Mouse (Mus musculus): ENCODE data around the gene Sash1. TPM values are rescaled to one million over a fixed set of nuclear protein-coding genes. Genes with fewer than 3 reads are reported as not detected.
"Not testable (repeated sequence)": the region's sequence is repeated elsewhere in the genome, so short reads cannot be mapped to it uniquely, and the experiment has no call there.

Gene Sash1
- polyA plus RNA-seq, 2 experiments from 2014 or later = 0.24 TPM; not detected in 1

GRCm38 (mm10) chr10:8752436-8752835 lies 133.4 kb downstream of the Sash1 start:
- no peak for ATAC-seq

DNA sequence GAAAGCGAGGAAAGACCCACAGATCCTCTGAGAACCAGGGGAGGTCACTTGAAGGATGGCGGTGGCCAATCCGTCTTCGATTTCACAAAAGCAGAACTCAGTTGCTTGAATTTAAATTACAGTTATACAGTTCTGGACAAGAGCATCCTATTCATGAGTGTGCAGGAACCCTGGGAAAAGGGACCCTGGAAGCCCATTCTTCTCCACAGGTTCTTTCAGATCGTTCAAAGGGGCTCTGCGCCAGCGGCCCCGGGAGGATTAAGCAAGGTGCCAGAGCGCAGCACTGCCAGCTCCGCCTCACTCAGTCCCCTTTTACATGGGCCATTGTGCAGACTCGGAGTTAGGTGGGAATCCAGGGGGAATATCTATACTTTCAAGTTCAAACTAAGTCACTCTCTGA lies 136.3 kb downstream of the Sash1 start:
- ATAC-seq = no peak

- ATAC-seq = no peak
These were observed 138.2 kb downstream of the Sash1 start for GRCm38 (mm10) chr10:8747450-8748212.

GRCm38 (mm10) chr10:8746082-8746696 lies 139.7 kb downstream of the Sash1 start:
- ATAC-seq = no peak

DNA sequence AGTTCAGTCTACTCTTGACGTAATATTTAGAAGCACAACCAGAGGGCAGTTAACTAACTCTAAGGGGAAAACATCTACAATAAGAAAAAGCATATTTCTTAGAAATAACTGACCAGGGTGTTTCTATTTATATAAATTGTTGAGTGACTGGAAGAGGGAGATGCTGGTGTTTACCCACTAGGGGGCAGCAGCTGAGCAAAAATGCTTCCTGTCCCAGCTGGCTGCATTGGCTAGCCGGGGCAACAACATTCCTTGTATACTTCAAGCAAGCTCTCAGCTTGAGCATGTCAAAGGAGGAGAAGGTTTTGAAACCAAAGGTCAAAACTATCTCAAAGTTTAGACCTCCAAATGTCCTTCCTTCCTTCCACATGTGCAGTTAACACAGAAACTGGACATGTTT lies 143.0 kb downstream of the Sash1 start:
- no peak for ATAC-seq

- no peak for ATAC-seq
These were observed 144.4 kb downstream of the Sash1 start for GRCm38 (mm10) chr10:8741505-8741904.

DNA sequence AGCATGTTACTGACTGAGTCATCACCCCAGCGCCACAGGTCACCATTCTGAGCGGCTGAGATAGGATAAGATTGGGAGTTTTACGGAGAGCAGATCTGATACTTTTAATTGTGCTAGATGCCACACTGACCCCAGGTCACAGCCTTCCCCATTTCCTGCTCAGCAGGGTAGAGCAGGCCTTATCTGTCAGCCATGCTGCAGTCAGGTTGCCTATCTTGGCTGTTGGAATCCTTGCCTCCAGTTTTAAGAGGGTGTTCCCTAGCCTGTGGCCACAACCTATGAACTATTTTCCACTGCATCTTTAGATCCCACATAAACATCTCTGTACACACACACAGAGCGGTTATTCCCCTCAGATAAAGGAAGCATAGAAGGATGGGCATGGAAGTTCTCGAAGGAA lies 145.1 kb downstream of the Sash1 start:
- no peak for ATAC-seq

GRCm38 (mm10) chr10:8729387-8730337 lies 156.2 kb downstream of the Sash1 start:
- ATAC-seq = no peak

DNA sequence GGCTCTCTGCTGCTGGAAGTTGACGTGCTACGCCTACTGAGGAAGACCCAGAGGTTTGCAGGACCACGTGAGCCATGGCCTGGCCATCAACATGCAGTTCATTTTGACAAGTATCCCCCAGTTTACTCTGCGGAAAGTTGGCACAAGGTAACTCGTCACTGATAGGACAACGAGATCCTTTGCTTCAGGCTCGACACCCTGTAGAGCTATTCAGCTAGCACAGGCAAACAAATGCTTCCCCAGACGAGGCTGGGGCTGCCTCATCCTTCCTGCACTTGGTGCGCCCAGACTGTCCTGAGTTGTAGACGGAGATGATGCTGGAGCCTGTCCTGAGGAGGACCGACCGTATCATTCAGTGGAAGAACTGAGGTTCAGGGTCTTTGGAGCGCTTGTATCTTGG lies 166.5 kb downstream of the Sash1 start:
- no peak for ATAC-seq

DNA sequence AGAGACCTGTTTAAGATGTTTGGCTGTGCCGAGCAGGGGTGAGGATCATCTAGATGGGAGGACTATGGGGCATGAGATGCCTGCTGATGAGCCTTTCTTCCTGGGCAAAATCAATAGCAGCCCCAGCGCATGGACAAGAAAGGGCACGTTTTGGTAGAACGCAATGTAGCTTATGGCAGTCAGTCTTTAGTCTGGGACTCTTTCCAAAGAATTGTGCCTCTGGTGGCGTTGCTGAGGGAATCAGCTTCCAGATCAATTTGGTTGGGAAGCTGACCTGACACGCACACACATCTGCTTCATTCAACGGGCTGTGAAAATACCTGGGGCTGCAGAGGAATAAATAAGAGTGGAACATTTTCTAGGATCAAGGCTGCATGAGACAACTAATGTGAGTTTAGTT lies 167.0 kb downstream of the Sash1 start:
- no peak for ATAC-seq

- ATAC-seq = no peak
These were observed 168.7 kb downstream of the Sash1 start for GRCm38 (mm10) chr10:8717171-8717570.

DNA sequence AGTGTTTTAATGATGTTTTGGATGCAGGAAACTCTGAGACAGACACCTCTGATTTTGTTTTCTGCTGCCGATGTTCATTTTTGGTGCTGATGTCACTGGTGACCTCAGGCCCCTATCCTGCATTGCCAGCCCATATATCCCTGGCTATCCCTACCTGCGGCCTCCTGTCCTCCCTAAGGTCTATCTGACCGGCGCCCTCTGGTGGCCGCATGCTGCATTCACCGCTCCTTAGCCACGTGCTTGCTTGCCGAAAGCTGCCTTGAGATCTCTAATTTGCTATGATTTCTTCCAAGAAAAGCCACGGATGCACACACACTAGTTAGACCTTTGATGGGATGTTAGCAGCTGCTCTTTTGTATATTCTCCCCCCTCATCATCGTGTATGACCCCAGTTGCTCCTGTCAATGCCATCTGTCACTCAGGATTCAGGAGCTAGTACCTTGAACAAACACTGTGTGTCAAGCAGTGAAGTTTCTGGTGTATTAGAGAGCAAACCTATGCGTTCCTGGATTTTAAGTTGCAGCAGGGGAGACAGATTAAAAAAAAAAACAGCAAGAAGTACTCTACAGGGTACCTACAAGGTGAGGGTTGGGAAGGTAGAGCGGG lies 170.1 kb downstream of the Sash1 start:
- ATAC-seq = no peak

GRCm38 (mm10) chr10:8696636-8697035 lies 189.2 kb downstream of the Sash1 start:
- not testable (repeated sequence) for ATAC-seq

GRCm38 (mm10) chr10:8693996-8694500 lies 191.8 kb downstream of the Sash1 start:
- no peak for ATAC-seq

- no peak for ATAC-seq
These were observed 192.3 kb downstream of the Sash1 start for GRCm38 (mm10) chr10:8693561-8693960.

GRCm38 (mm10) chr10:8692531-8692930 lies 193.3 kb downstream of the Sash1 start:
- ATAC-seq = no peak

- no peak for ATAC-seq
These were observed 199.7 kb downstream of the Sash1 start for GRCm38 (mm10) chr10:8686219-8686618.

- no peak for ATAC-seq
These were observed 200.6 kb downstream of the Sash1 start for GRCm38 (mm10) chr10:8685269-8685668.

GRCm38 (mm10) chr10:8682900-8683299 lies 203.0 kb downstream of the Sash1 start:
- ATAC-seq = peak; percentile 43

DNA sequence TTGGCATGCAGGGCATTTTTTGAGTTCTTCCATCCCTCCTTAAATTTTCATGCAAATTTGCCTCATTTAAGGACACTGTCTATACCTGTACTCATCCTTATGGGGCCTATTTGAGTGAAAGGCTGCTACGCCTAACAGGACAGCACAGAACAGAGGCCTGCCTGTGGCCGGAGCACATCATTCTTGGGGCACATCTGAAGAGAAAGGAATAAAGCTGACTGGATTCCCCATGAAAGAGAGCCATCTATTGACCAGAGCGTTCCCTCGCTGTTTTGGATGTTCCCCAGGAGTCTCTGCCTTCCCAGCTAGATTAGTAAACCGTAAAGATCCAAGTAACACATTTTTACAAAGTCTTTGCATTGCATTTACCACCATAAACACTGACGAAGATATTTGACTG lies 203.5 kb downstream of the Sash1 start:
- no peak for ATAC-seq

DNA sequence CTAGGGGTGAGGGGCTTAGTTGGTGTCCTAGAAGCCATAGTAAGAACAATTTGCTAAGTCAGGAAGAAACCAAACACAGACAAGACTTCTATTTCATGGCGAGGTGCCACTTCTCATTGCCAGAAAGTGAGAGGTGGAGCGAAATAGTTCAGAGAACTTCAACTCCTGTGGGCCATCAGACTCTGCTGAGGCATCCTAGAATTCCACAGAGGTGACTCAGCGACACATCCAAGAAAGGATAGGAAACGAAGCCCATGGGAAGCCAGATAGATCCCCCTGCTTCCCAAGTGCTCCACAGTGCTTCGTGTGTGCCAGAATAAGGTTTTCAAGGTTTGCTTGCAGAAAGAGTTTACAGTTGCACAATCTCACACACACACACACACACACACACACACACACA lies 209.1 kb downstream of the Sash1 start:
- no peak for ATAC-seq

Data from activated CD4-positive, CD25-positive, alpha-beta regulatory T cell, adult 4 months (primary cell).